Mouse (Mus musculus) midbrain, embryonic 15.5 days (tissue): ENCODE measurements around the gene Aebp1. TPM values are rescaled to one million over a fixed set of nuclear protein-coding genes. Genes with fewer than 3 reads are reported as not detected.

ENCODE experiments used
- ATAC-seq: fragments of 200-750 bp; cut with Nextera tagmentation; replicated peaks from 2 replicates; pipeline ENCODE4 v1.8.0; 2017; ENCODE audit warnings: moderate TSS enrichment
- H3K27ac ChIP-seq: fragments of 300-500 bp; sonication (generic); 2 replicates; pipeline ENCODE4 v1.5.1; 2015; ENCODE audit warnings: mild to moderate bottlenecking, inconsistent platforms
- H3K27me3 ChIP-seq: fragments of 300-500 bp; sonication (generic); replicated peaks from 2 replicates; pipeline ENCODE4 v1.6.1; 2015; ENCODE audit warnings: inconsistent platforms
- H3K36me3 ChIP-seq: fragments of 300-500 bp; sonication (generic); replicated peaks from 2 replicates; pipeline ENCODE4 v1.6.1; 2015; ENCODE audit warnings: inconsistent platforms
- H3K4me1 ChIP-seq: fragments of 300-500 bp; sonication (generic); 2 replicates; pipeline ENCODE4 v1.6.1; 2015; ENCODE audit warnings: inconsistent platforms
- H3K4me2 ChIP-seq: fragments of 300-500 bp; sonication (generic); 2 replicates; pipeline ENCODE4 v1.6.1; 2015; ENCODE audit warnings: inconsistent platforms, mild to moderate bottlenecking, moderate library complexity
- H3K4me3 ChIP-seq: fragments of 300-500 bp; sonication (generic); 2 replicates; pipeline ENCODE4 v1.5.1; 2015; ENCODE audit warnings: mild to moderate bottlenecking, inconsistent platforms
- H3K9ac ChIP-seq: fragments of 300-500 bp; sonication (generic); 2 replicates; pipeline ENCODE4 v1.6.1; 2015; ENCODE audit warnings: mild to moderate bottlenecking, inconsistent platforms
- H3K9me3 ChIP-seq: fragments of 300-500 bp; sonication (generic); 2 replicates; pipeline ENCODE4 v1.6.1; 2016; ENCODE audit warnings: inconsistent platforms
- WGBS: fragments of 180-500 bp; shearing (Covaris S2); methylation state at CpG from one replicate; pipeline ENCODE4 v1.1.7; 2015; ENCODE audit warnings: mixed read lengths; 5-methylcytosine and 5-hydroxymethylcytosine counted together
- polyA plus RNA-seq: library from polyadenylated mRNA; unstranded; fragments of >200 nt; fragmentation: Nextera tagmentation; extraction: Ambion mirVana; gene quantifications from 2 replicates; pipeline ENCODE4 v1.2.1, GENCODE M21; 2015

Aebp1 gene
- polyA plus RNA-seq, 1 experiment from 2014 or later = 21.9 TPM

DNA sequence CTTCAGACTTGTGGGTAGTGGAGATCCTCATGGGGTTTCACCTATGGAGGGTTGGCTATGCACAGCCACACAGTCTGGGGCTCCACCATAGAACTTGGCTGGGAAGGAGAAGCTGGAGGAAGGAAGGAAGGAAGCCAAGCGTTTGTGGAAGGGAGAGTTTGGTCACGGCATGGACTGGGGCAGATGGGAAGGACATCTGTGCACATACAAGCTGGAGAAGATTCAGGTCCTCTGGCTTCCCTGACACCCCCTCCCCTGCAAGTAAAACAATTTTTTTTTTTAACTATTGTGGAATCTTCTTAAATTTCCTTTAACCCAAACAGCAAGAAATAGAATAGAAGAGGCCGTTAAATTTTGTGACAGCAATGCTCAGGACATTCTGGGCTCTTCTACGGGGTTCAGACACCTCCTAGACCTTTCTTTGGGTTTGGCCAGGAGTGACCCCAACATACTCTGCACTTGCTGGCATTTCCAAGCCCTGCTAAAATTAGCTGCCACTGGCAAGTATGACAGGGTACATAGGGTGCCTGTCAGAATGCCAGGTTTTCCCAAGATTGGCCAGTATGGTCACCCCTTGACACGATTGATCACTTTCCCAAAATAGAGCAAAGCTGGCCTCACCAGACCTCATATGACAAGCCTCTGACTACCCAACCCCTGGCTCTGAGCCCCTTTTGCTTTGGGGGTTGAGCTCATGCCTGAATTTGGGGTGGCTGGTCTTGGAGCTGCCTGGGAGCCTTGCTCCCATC is 53.9 kb downstream of the Aebp1 start:
- Histone ChIP-seq H3K36me3 (no peaks in the 10 kb centered on the region), H3K9me3 (no peaks in the 10 kb centered on the region), H3K27ac (no peak overlapping the region), H3K4me3 (no peak overlapping the region), H3K4me2 (no peak overlapping the region), H3K27me3 (no peaks in the 10 kb centered on the region), H3K4me1 (0 out of 2 replicates have a peak, but pooled peaks cover 2% of the 10 kb centered on the region), H3K9ac (no peak overlapping the region)
- 88% methylated on average over 5 of the region's 5 CpGs for WGBS
- ATAC-seq = no peak

GRCm38 (mm10) chr11:5916178-5916548 is 54.4 kb downstream of the Aebp1 start:
- H3K27me3 ChIP-seq = no peaks in the 10 kb centered on the region
- no peak for ATAC-seq
- no peak overlapping the region for H3K4me2 ChIP-seq
- H3K27ac ChIP-seq = no peak overlapping the region
- 66% methylated on average over 8 of the region's 8 CpGs for WGBS
- no peak overlapping the region for H3K4me3 ChIP-seq
- no peaks in the 10 kb centered on the region for H3K36me3 ChIP-seq
- H3K4me1 ChIP-seq = 0 out of 2 replicates have a peak, but pooled peaks cover 2% of the 10 kb centered on the region
- H3K9ac ChIP-seq = no peak overlapping the region
- no peaks in the 10 kb centered on the region for H3K9me3 ChIP-seq

- H3K4me1 ChIP-seq = no peaks in the 10 kb centered on the region
- no peak overlapping the region for H3K4me3 ChIP-seq
- no peak overlapping the region for H3K4me2 ChIP-seq
- whole genome bisulfite sequencing = 85% methylated on average over 2 of the region's 2 CpGs
- ATAC-seq = no peak
- H3K27me3 ChIP-seq = no peaks in the 10 kb centered on the region
- no peak overlapping the region for H3K9ac ChIP-seq
- H3K9me3 ChIP-seq = no peaks in the 10 kb centered on the region
- no peak overlapping the region for H3K27ac ChIP-seq
- no peaks in the 10 kb centered on the region for H3K36me3 ChIP-seq
These were observed 56.4 kb downstream of the Aebp1 start for GRCm38 (mm10) chr11:5918111-5918510.

DNA sequence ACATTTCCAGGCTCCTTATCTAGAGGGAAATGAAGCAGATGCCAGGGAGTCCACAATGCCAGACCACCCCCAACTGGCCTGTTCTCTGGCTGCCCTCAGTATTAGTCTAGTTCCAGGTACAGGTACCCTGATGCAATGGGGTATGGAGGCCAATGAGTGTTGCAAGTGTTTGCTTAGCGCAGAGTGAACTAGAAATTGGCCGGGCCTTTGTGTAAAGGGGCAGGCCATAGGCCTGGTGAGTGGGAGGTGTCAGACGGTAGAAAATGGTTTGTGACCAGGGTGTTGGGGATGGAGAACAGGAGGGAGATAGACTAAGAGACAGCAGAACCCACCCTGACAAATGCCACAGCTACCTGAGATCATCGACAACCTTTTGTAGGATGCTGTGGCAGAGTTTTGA is 57.9 kb downstream of the Aebp1 start:
- Histone ChIP-seq H3K27ac (no peak overlapping the region), H3K9me3 (no peaks in the 10 kb centered on the region), H3K27me3 (no peaks in the 10 kb centered on the region), H3K4me3 (no peak overlapping the region), H3K9ac (no peak overlapping the region), H3K36me3 (no peaks in the 10 kb centered on the region), H3K4me1 (no peaks in the 10 kb centered on the region), H3K4me2 (no peak overlapping the region)
- WGBS = 93% methylated on average over 4 of the region's 4 CpGs
- no peak for ATAC-seq

DNA sequence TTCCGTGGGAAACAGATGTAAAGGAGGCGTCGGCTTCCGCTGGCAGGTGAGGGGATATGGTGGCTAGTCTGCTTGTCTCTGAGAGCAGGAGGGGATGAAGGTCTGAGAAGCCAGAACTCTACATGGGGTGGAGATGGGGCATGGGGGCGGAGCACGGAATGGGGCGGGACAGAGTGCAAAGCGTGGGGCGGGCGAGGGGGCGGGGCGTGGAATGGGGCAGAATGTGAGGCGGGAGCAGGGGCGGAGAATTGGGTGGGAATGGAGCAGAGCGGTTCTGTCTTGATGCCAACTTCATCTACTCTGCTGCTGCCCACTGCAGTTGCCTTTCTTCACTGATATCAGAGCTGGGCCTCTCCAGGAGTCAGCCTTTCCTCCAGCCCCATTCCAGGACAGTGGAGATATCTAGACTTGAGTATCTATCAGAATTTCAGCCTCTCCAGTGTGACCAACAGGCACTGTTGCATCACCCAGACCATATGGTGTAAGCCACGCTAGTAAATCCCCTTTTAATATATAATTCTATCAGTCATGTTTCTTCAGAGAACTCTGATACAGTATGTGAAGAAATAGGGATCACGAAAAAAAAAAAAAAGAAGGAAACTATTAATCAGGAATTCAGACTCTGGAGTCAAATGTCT is 58.7 kb downstream of the Aebp1 start:
- 34% methylated on average over 17 of the region's 17 CpGs for WGBS
- no peak overlapping the region for H3K4me3 ChIP-seq
- no peak overlapping the region for H3K9ac ChIP-seq
- H3K27ac ChIP-seq = no peak overlapping the region
- no peak for ATAC-seq
- H3K27me3 ChIP-seq = no peaks in the 10 kb centered on the region
- no peak overlapping the region for H3K4me2 ChIP-seq
- H3K4me1 ChIP-seq = no peaks in the 10 kb centered on the region
- no peaks in the 10 kb centered on the region for H3K36me3 ChIP-seq
- no peaks in the 10 kb centered on the region for H3K9me3 ChIP-seq

Other genes with a start within 250 kb of the Aebp1 start
- gene Mrps24, start 146.3 kb upstream of the Aebp1 start, polyA plus RNA-seq = 170 and 176 TPM in 2 replicates
- 36.9 and 37.6 TPM in 2 replicates for gene Urgcp, start 99.6 kb upstream of the Aebp1 start, polyA plus RNA-seq
- gene Dbnl, start 73.5 kb upstream of the Aebp1 start, polyA plus RNA-seq = 151 and 154 TPM in 2 replicates
- 2.4 and 3.4 TPM in 2 replicates for gene Pgam2, start 58.2 kb upstream of the Aebp1 start, polyA plus RNA-seq
- 8.4 and 8.8 TPM in 2 replicates for gene Polm, start 23.9 kb upstream of the Aebp1 start, polyA plus RNA-seq
- gene Pold2, start 16.3 kb downstream of the Aebp1 start, polyA plus RNA-seq = 51.0 and 59.6 TPM in 2 replicates
- gene Myl7, start 36.8 kb downstream of the Aebp1 start, polyA plus RNA-seq = 1.6 TPM in 1 of 2 replicates, not detected in the other
- 10.0 and 11.2 TPM in 2 replicates for gene Gck, start 88.1 kb downstream of the Aebp1 start, polyA plus RNA-seq
- 96.8 and 104 TPM in 2 replicates for gene Ykt6, start 93.7 kb downstream of the Aebp1 start, polyA plus RNA-seq
- gene Camk2b, start 204.4 kb downstream of the Aebp1 start, polyA plus RNA-seq = 134 and 147 TPM in 2 replicates